Mouse (Mus musculus) forebrain, embryonic 12.5 days (tissue): ENCODE measurements around the gene Gm20388. TPM values are rescaled to one million over a fixed set of nuclear protein-coding genes. Genes with fewer than 3 reads are reported as not detected.
A peak's percentile ranks its signal among the peaks of the same experiment; 100 is the strongest.

Source experiments
- ATAC-seq: fragments of 200-750 bp; cut with Nextera tagmentation; 2 replicates; pipeline ENCODE4 v1.8.0; 2017; ENCODE audit warnings: moderate TSS enrichment; ENCODE audit not compliant: low FRiP score
- H3K27ac ChIP-seq: fragments of 300-500 bp; sonication (generic); 2 replicates; pipeline ENCODE4 v1.5.1; 2016; ENCODE audit warnings: mild to moderate bottlenecking
- H3K27me3 ChIP-seq: fragments of 300-500 bp; sonication (generic); 2 replicates; pipeline ENCODE4 v1.6.1; 2016; ENCODE audit warnings: mild to moderate bottlenecking
- H3K36me3 ChIP-seq: fragments of 300-500 bp; sonication (generic); replicated peaks from 2 replicates; pipeline ENCODE4 v1.6.1; 2016; ENCODE audit warnings: mild to moderate bottlenecking
- H3K4me1 ChIP-seq: fragments of 300-500 bp; sonication (generic); 2 replicates; pipeline ENCODE4 v1.6.1; 2016
- H3K4me2 ChIP-seq: fragments of 300-500 bp; sonication (generic); 2 replicates; pipeline ENCODE4 v1.6.1; 2016; ENCODE audit warnings: mild to moderate bottlenecking, moderate library complexity
- H3K4me3 ChIP-seq: fragments of 300-500 bp; sonication (generic); replicated peaks from 2 replicates; pipeline ENCODE4 v1.5.1; 2016; ENCODE audit warnings: mild to moderate bottlenecking
- H3K9ac ChIP-seq: fragments of 300-500 bp; sonication (generic); 2 replicates; pipeline ENCODE4 v1.6.1; 2016; ENCODE audit warnings: mild to moderate bottlenecking
- H3K9me3 ChIP-seq: fragments of 300-500 bp; sonication (generic); 2 replicates; pipeline ENCODE4 v1.6.1; 2016
- WGBS: fragments of 180-500 bp; shearing (Covaris S2); methylation state at CpG from one replicate; pipeline ENCODE4 v1.1.7; 2016; 5-methylcytosine and 5-hydroxymethylcytosine counted together
- polyA plus RNA-seq: library from polyadenylated mRNA; unstranded; fragments of >200 nt; fragmentation: Nextera tagmentation; extraction: Ambion mirVana; gene quantifications from 2 replicates; pipeline ENCODE4 v1.2.1, GENCODE M21; 2016

Gm20388 gene
- polyA plus RNA-seq, 1 experiment from 2014 or later, result not detected

DNA sequence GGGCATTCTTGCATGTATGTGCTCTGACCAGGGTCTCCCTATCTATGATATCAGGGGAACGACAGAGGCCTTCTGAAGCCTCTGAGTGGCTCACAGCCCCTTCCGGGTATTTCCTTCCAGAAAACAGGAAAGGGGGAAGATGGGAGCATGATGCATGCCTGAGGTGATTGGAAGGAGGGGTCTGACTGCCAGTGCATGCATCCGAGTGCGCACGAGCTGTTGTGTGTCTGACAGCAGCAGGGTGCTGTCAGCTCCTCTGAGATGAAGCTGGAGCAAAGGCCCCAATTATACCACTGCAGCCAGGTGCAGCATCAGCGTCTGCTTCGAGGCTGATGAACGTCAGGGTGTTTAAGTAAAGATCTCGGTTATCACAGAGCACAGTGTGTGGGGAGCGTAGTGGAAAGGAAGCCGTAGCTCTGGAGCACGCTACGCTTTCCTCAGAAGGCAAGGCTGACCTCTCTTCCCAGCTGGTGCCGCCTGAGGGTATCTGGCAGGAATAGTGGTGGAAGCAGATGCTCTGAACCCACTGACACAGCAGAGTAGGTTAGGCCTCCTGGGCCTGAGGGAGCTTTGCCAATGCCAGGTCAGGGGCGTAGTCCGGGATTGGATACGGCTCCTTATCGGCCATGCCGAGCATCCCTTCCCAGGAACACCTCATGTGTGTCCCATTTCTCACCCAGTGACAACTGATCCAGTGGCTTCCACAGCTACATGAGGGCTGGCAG, 2683.3 kb downstream of the Gm20388 start:
- Histone ChIP-seq H3K36me3 (no peaks in the 10 kb centered on the region), H3K4me1 (no peaks in the 10 kb centered on the region), H3K4me2 (no peak overlapping the region), H3K9me3 (no peaks in the 10 kb centered on the region), H3K27me3 (no peaks in the 10 kb centered on the region), H3K4me3 (no peak overlapping the region), H3K9ac (no peak overlapping the region), H3K27ac (peak overlapping the region; percentile 54; the same call in 1 of the 2 replicates)
- WGBS, result 84% methylated on average over 19 of the region's 19 CpGs
- no peak for ATAC-seq

GRCm38 (mm10) chr8:122596031-122596430, 2685.4 kb downstream of the Gm20388 start:
- H3K36me3 ChIP-seq, result no peaks in the 10 kb centered on the region
- no peak overlapping the region for H3K4me2 ChIP-seq
- no peaks in the 10 kb centered on the region for H3K4me1 ChIP-seq
- H3K27ac ChIP-seq, result no peak overlapping the region
- ATAC-seq, result no peak
- no peaks in the 10 kb centered on the region for H3K27me3 ChIP-seq
- WGBS, result 50% methylated on average over 4 of the region's 4 CpGs
- no peaks in the 10 kb centered on the region for H3K9me3 ChIP-seq
- no peak overlapping the region for H3K9ac ChIP-seq
- no peak overlapping the region for H3K4me3 ChIP-seq

DNA sequence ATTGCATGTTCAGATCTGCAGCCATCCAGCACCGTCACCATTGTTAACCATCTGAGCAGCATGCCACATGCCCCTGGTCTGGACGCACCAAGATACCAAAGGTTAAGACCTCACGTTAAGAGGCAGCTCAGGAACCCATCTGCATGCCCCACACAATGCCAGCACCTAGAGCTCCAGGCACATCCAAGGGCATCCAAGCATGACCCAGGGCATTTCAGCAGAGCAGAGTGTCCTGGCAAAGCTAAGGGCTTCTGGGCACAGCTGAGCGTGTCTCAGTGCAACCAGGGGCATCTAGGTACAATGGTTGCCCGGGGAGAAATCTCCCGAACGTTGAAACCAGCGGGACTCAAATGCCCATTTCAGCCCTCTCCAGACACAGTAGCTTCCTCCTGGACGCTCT, 2690.0 kb downstream of the Gm20388 start:
- Histone ChIP-seq H3K36me3 (no peaks in the 10 kb centered on the region), H3K9ac (no peak overlapping the region), H3K4me3 (no peak overlapping the region), H3K27ac (no peak overlapping the region), H3K4me2 (no peak overlapping the region), H3K9me3 (no peaks in the 10 kb centered on the region), H3K4me1 (no peaks in the 10 kb centered on the region), H3K27me3 (no peaks in the 10 kb centered on the region)
- 87% methylated on average over 9 of the region's 9 CpGs for WGBS
- ATAC-seq, result no peak

- Histone ChIP-seq H3K9ac (no peak overlapping the region), H3K27me3 (no peaks in the 10 kb centered on the region), H3K36me3 (no peaks in the 10 kb centered on the region), H3K27ac (no peak overlapping the region), H3K9me3 (no peaks in the 10 kb centered on the region), H3K4me3 (no peak overlapping the region), H3K4me1 (no peaks in the 10 kb centered on the region), H3K4me2 (no peak overlapping the region)
- 76% methylated on average over 1 of the region's 1 CpGs for WGBS
- no peak for ATAC-seq
Observed at GRCm38 (mm10) chr8:122604640-122605039, 2694.0 kb downstream of the Gm20388 start.

DNA sequence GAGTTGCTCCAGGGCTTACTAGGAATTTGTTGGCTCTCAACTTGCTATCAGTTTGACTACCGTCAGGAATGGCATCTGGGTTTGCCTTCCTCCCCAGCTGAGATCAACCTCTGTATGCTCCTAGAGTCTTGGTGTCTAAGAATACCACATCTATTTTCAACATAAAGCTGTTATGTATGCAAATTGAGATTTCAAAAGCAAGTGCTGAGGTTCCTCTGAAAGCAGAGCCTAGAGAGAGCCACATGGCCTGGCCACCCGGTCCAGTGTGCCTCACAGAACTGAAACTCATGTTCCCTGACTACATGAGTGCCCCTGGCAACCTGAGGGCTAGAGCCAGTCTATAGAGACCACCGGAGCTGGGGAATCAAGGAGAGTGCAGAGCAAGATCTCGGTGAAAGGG, 2694.7 kb downstream of the Gm20388 start:
- H3K4me2 ChIP-seq, result no peak overlapping the region

GRCm38 (mm10) chr8:122606810-122607209, 2696.2 kb downstream of the Gm20388 start:
- H3K27ac ChIP-seq, result no peak overlapping the region
- H3K36me3 ChIP-seq, result no peaks in the 10 kb centered on the region
- H3K4me2 ChIP-seq, result no peak overlapping the region
- no peaks in the 10 kb centered on the region for H3K27me3 ChIP-seq
- 86% methylated on average over 11 of the region's 12 CpGs for WGBS
- no peak for ATAC-seq
- no peak overlapping the region for H3K9ac ChIP-seq
- H3K4me3 ChIP-seq, result no peak overlapping the region
- H3K4me1 ChIP-seq, result peaks cover 9% of the 10 kb centered on the region
- no peaks in the 10 kb centered on the region for H3K9me3 ChIP-seq

More for the DNA sequence above, 2694.7 kb downstream of the Gm20388 start:
- H3K4me1 ChIP-seq, result peaks cover under 1% of the 10 kb centered on the region
- 82% methylated on average over 4 of the region's 4 CpGs for WGBS
- no peak overlapping the region for H3K9ac ChIP-seq
- no peaks in the 10 kb centered on the region for H3K9me3 ChIP-seq
- no peak overlapping the region for H3K4me3 ChIP-seq
- no peak for ATAC-seq
- H3K27me3 ChIP-seq, result no peaks in the 10 kb centered on the region
- H3K36me3 ChIP-seq, result no peaks in the 10 kb centered on the region
- no peak overlapping the region for H3K27ac ChIP-seq

- Histone ChIP-seq H3K27ac (no peak overlapping the region), H3K4me2 (peak overlapping the region; percentile 91; the same call in 1 of the 2 replicates), H3K36me3 (peaks cover 3% of the 10 kb centered on the region; the same call in 1 of the 2 replicates), H3K27me3 (no peaks in the 10 kb centered on the region), H3K9ac (0 out of 2 replicates have a peak overlapping the region, but pooled peaks have one; percentile 73), H3K4me1 (peaks cover 21% of the 10 kb centered on the region), H3K4me3 (no peak overlapping the region), H3K9me3 (no peaks in the 10 kb centered on the region)
- WGBS, result 64% methylated on average over 4 of the region's 4 CpGs
- ATAC-seq, result peak; percentile 1; the same call in 1 of the 2 replicates
Observed at GRCm38 (mm10) chr8:122610209-122610608, 2699.6 kb downstream of the Gm20388 start.

- Histone ChIP-seq H3K36me3 (peaks cover 3% of the 10 kb centered on the region; the same call in 1 of the 2 replicates), H3K9ac (peak overlapping the region; percentile 73), H3K4me3 (peak overlapping the region; percentile 71), H3K27ac (peak overlapping the region; percentile 53), H3K4me1 (peaks cover 21% of the 10 kb centered on the region), H3K4me2 (peak overlapping the region; percentile 91), H3K9me3 (no peaks in the 10 kb centered on the region), H3K27me3 (no peaks in the 10 kb centered on the region)
- peak; percentile 18 for ATAC-seq
- WGBS, result 4% methylated on average over 20 of the region's 20 CpGs
Observed at GRCm38 (mm10) chr8:122610612-122611277, 2700.1 kb downstream of the Gm20388 start.

GRCm38 (mm10) chr8:122611295-122612133, 2700.9 kb downstream of the Gm20388 start, which contains the start of the genes Galns and Trappc2l:
Gene Galns, minus strand, starts transcription at chr8:122611463.
Gene Trappc2l, plus strand, starts transcription at chr8:122611640.
- WGBS, result under 1% methylated on average over 57 of the region's 57 CpGs
- Histone ChIP-seq H3K4me3 (peak within 1 kb of the TSS; percentile 71), H3K9ac (peak within 1 kb of the TSS; percentile 73), H3K36me3 (peaks cover 3% of the 10 kb centered on the region; the same call in 1 of the 2 replicates), H3K4me1 (peaks cover 21% of the 10 kb centered on the region), H3K4me2 (peak within 1 kb of the TSS; percentile 91), H3K27ac (peak within 1 kb of the TSS; percentile 71), H3K27me3 (no peaks in the 10 kb centered on the region), H3K9me3 (no peaks in the 10 kb centered on the region)
- peak; percentile 99 for ATAC-seq

DNA sequence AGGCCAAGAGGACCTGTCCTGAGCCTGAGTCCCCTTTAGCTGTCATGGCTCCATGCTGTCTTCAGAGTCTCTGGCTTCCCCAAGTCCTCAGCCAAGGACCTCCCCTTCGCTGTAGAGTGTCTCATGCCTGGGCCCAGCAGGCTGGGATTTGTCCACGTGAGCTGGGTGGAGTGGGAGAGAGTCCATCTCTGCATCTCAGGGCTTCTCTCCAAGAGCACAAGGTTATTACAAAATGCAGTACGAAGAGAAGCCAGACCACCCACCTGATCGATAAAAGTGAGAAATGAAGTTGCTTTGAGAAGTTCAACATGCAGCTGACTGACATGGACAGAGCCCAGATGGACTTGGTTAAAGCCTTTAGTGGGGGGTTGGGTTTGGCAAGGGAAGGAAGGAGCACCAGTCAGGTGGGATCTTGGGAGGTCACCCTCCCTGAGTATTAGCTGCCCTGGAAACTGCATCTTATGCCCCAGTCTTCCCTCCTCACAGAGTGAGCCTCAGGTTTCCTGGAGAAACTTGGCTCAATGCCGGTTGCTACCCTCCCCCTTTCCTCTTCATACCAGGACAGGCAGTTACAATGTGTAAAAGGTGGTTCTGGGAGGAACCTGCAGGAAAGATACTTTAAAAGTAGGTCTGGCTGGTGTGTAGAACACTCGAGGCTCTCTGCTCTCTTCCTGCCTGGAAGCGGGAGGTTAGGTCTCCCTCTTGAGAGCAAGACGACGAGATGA, 2705.7 kb downstream of the Gm20388 start:
- H3K4me3 ChIP-seq, result no peak overlapping the region
- H3K36me3 ChIP-seq, result peaks cover 3% of the 10 kb centered on the region; the same call in 1 of the 2 replicates
- H3K4me1 ChIP-seq, result peaks cover 23% of the 10 kb centered on the region
- ATAC-seq, result no peak
- 72% methylated on average over 9 of the region's 9 CpGs for WGBS
- H3K4me2 ChIP-seq, result no peak overlapping the region
- H3K27me3 ChIP-seq, result no peaks in the 10 kb centered on the region; the same call in 1 of the 2 replicates
- H3K9me3 ChIP-seq, result no peaks in the 10 kb centered on the region
- H3K27ac ChIP-seq, result no peak overlapping the region
- H3K9ac ChIP-seq, result no peak overlapping the region

DNA sequence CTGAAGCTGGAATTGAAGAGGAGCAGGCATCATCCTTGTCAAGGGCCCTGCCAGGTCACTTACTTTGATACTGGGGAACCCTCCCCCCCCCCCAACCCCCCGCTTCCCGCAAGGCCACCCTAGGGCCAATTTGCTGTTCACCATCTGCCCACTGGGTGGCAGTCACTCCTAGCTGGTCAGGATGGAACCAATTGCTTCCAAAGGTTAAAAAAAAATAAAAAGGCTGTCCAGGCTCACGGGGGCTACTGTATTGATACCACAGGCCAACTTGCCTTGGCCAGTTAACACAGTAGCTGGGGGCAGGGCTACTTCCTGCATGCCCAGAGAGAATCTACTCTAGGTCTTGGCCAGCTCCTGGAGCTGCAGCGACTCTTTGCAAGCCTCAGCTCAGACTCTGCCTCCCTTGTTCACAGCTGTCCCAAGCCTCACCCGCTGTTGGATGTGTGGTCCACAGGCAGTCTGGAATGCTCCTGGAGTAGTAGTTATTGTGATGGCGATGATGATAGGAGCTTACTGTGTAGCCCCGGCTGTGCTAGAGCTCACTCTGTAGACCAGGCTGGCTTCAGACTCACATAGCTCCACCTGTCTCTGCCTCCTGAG, 2707.4 kb downstream of the Gm20388 start:
- Histone ChIP-seq H3K4me3 (no peak overlapping the region), H3K9me3 (no peaks in the 10 kb centered on the region), H3K4me1 (peaks cover 10% of the 10 kb centered on the region), H3K9ac (no peak overlapping the region), H3K27ac (no peak overlapping the region), H3K27me3 (no peaks in the 10 kb centered on the region; the same call in 1 of the 2 replicates), H3K36me3 (peaks cover 3% of the 10 kb centered on the region; the same call in 1 of the 2 replicates), H3K4me2 (no peak overlapping the region)
- ATAC-seq, result 0 out of 2 replicates have a peak, but pooled peaks have one; percentile 28
- WGBS, result 33% methylated on average over 5 of the region's 7 CpGs
